Mouse (Mus musculus) heart, postnatal 0 days (tissue): ENCODE data around the gene Ccnb1. TPM values are rescaled to one million over a fixed set of nuclear protein-coding genes. Genes with fewer than 3 reads are reported as not detected.

ENCODE experiments used
- ATAC-seq: fragments of 200-750 bp; cut with Nextera tagmentation; 2 replicates; pipeline ENCODE4 v1.8.0; 2017; ENCODE audit warnings: low read depth, moderate number of reproducible peaks, moderate library complexity; ENCODE audit not compliant: insufficient read depth
- DNase-seq: peaks from one replicate; pipeline ENCODE4 v3.0.0-alpha.2; 2016; ENCODE audit warnings: low spot score
- H3K27ac ChIP-seq: fragments of 300-500 bp; sonication (generic); 2 replicates; pipeline ENCODE4 v1.5.1; 2014; ENCODE audit warnings: low read depth, mild to moderate bottlenecking
- H3K27me3 ChIP-seq: fragments of 300-500 bp; sonication (generic); 2 replicates; pipeline ENCODE4 v1.6.1; 2014; ENCODE audit warnings: low read length, mixed read lengths; ENCODE audit not compliant: control insufficient read depth, insufficient read depth
- H3K36me3 ChIP-seq: fragments of 300-500 bp; sonication (generic); replicated peaks from 2 replicates; pipeline ENCODE4 v1.6.1; 2014; ENCODE audit warnings: low read length, mixed read lengths; ENCODE audit not compliant: control insufficient read depth, insufficient read depth
- H3K4me1 ChIP-seq: fragments of 300-500 bp; sonication (generic); 2 replicates; pipeline ENCODE4 v1.6.1; 2014; ENCODE audit warnings: antibody characterized with exemption; ENCODE audit not compliant: control insufficient read depth, insufficient read depth
- H3K4me2 ChIP-seq: fragments of 300-500 bp; sonication (generic); 2 replicates; pipeline ENCODE4 v1.6.1; 2014; ENCODE audit warnings: low read depth, mild to moderate bottlenecking, low read length, moderate library complexity
- H3K4me3 ChIP-seq: fragments of 300-500 bp; sonication (generic); 2 replicates; pipeline ENCODE4 v1.5.1; 2014; ENCODE audit warnings: low read depth, low read length
- H3K9ac ChIP-seq: fragments of 300-500 bp; sonication (generic); replicated peaks from 2 replicates; pipeline ENCODE4 v1.6.1; 2014; ENCODE audit warnings: low read depth, low read length, mixed read lengths
- H3K9me3 ChIP-seq: fragments of 300-500 bp; sonication (generic); replicated peaks from 2 replicates; pipeline ENCODE4 v1.6.1; 2016; ENCODE audit warnings: low read length; ENCODE audit not compliant: control insufficient read depth
- CTCF ChIP-seq: IDR thresholded peaks from 2 replicates; pipeline ENCODE4 v1.5.1; 2016; ENCODE audit warnings: antibody characterized with exemption, control low read depth, low read depth
- EP300 ChIP-seq: IDR thresholded peaks from 2 replicates; pipeline ENCODE4 v1.6.1; 2016; ENCODE audit warnings: antibody characterized with exemption, low read depth
- WGBS: fragments of 180-500 bp; shearing (Covaris S2); extraction: QIAGEN DNeasy Blood & Tissue Kit; methylation state at CpG from one replicate; pipeline ENCODE4 v1.1.7; 2014; 5-methylcytosine and 5-hydroxymethylcytosine counted together
- polyA plus RNA-seq: library from polyadenylated mRNA; unstranded; fragments of >200 nt; fragmentation: Nextera tagmentation; extraction: Ambion mirVana; gene quantifications from 2 replicates; pipeline ENCODE4 v1.2.1, GENCODE M21; 2015
- total RNA-seq: library from RNA; depleted of rRNA; stranded (reverse); fragments of >200 nt; gene quantifications from 2 replicates; pipeline ENCODE4 v1.2.3, GENCODE M21; 2014; ENCODE audit warnings: low replicate concordance; rRNA removed

Gene Ccnb1
- 88.5 and 95.0 TPM in 2 replicates for total RNA-seq
- 48.9 and 56.9 TPM in 2 replicates for polyA plus RNA-seq

DNA sequence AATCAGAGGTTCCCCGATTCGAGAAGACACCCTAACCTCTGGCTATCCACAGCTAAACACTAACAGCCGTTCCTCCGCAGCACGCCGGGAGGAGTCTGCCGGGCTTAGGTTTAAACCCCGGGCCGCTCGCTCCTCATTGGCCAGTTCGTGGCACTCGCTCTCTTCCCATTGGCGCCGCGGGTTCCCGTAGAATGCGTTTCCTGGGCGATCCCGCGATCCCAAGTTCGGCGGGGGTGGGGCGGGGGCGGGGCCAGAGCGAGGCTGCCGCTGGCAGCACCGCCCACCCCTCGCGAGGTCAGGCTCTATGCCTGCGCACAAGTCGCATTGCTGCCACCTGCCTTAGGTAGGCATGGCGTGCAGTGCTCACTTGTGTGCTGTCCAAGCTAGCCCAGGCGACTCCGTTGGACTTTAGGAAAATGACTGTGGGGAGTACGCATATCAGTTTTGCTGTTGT is at the start of gene Ccnb1:
Ccnb1 (minus strand) TSS at position 157 of the 454 bp plus-strand sequence.
- Histone ChIP-seq H3K9me3 (no peaks in the 10 kb centered on the region), H3K4me2 (peak within 1 kb of the TSS; percentile 89), H3K9ac (peak within 1 kb of the TSS; percentile 68), H3K27me3 (no peaks in the 10 kb centered on the region), H3K36me3 (peaks cover 12% of the 10 kb centered on the region), H3K4me1 (peaks cover 14% of the 10 kb centered on the region; the same call in 1 of the 2 replicates), H3K27ac (peak within 1 kb of the TSS; percentile 32; the same call in 1 of the 2 replicates), H3K4me3 (peak within 1 kb of the TSS; percentile 74)
- under 1% methylated on average over 35 of the region's 35 CpGs for WGBS
- ATAC-seq (peak; percentile 98), DNase-seq (peak; percentile 96)
- TF ChIP-seq CTCF, result peak; percentile 37
- no peak for TF ChIP-seq EP300

DNA sequence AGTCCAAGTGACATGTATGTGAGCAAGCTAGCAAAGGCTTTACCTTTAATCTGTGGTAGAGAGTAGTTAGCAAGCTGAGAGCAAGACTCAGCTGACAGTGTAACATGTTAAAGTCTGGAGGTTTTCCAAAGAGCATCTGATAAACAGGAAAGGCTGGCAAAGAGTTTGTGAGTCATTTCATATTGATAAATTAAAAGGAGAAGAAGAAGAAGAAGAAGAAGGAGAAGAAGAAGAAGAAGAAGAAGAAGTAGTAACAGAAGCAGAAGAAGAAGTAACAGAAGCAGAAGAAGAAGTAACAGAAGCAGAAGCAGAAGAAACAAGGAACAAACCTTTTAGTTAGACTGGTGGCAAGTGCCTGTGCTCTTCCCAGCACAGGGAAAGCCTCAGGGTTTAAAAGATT is 48.4 kb upstream of the Ccnb1 start:
- ATAC-seq, result no peak

DNA sequence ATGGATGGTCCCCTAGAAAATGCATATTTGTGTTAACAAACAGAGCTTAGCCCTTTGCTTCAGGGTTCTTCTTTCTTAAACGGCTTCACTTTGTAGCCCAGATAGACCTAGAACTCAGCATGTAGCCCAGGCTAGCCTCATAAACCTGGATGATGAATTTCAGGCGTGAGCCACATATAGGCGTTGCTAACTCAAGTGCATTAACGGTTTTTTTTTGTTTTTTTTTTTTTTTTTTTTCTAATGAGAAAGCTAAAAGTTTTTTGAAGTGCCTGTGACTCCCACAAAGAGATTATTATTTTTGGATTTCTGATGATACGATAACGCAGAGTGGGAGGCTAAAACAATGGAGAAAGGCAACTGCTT is 47.3 kb upstream of the Ccnb1 start:
- no peak for DNase-seq
- no peak overlapping the region for H3K9ac ChIP-seq
- WGBS, result 46% methylated on average over 6 of the region's 6 CpGs
- no peaks in the 10 kb centered on the region for H3K9me3 ChIP-seq
- H3K36me3 ChIP-seq, result no peaks in the 10 kb centered on the region
- H3K4me2 ChIP-seq, result 0 out of 2 replicates have a peak overlapping the region, but pooled peaks have one; percentile 40
- peaks cover 19% of the 10 kb centered on the region; the same call in 1 of the 2 replicates for H3K4me1 ChIP-seq
- H3K4me3 ChIP-seq, result peak overlapping the region; percentile 100
- TF ChIP-seq EP300 (no peak), CTCF (no peak)
- ATAC-seq, result no peak
- H3K27me3 ChIP-seq, result no peaks in the 10 kb centered on the region
- no peak overlapping the region for H3K27ac ChIP-seq

More for the DNA sequence above, 48.4 kb upstream of the Ccnb1 start:
- Histone ChIP-seq H3K4me2 (no peak overlapping the region), H3K9me3 (no peaks in the 10 kb centered on the region), H3K4me3 (no peak overlapping the region), H3K27me3 (no peaks in the 10 kb centered on the region), H3K4me1 (peaks cover 19% of the 10 kb centered on the region; the same call in 1 of the 2 replicates), H3K9ac (no peak overlapping the region), H3K27ac (no peak overlapping the region), H3K36me3 (no peaks in the 10 kb centered on the region)
- no peak for TF ChIP-seq EP300
- DNase-seq, result no peak

DNA sequence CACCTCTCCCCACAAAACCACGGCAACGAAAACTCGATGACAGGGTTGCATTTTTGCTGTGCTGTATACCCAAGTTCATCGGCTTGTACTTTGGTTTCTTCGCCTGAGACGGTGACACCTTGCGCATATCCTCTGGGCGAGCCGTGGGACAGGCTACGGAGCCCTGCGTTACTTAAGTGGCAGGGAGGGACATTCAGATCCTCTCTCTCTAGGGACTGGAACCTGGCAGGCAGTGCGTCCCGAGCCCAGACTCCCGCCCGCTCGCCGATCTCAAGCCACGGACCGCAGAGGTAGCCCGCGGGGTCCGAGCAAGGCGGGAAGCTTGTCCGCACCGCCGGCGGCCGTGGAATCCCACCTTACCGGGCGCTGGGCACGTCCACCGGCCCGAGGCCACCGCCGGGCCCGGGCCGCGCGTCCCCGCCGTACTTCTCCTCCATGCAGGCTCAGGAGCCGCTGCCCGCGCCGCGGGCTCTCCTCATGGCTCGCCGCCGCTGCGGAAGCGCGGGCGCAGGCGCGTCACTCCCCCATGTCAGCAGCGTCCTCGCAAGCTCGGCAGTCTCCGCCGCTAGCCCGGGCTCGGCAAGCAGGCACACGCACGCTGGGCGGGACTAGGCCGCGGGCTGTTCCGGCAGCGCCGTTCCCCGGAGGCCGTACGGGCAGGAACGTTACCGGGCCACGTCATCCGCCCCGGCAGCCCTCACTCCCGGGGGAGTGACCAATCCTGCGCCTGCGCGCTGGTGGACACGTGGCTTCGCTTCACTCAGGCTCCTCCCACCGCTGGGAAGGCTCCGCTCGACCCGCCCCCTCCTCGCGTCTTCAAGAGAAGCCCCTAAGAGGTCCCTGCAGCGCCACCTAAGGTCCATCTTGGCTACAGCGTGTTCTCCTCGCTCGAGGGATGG is 46.6 kb upstream of the Ccnb1 start, which contains the start of gene Slc30a5:
Slc30a5 (minus strand) TSS at position 687 of the 899 bp plus-strand sequence.
- WGBS, result under 1% methylated on average over 87 of the region's 94 CpGs
- H3K27me3 ChIP-seq, result no peaks in the 10 kb centered on the region
- TF ChIP-seq EP300 (no peak), CTCF (peak; percentile 90)
- ATAC-seq (peak; percentile 98), DNase-seq (peak; percentile 99)
- H3K9ac ChIP-seq, result peak within 1 kb of the TSS; percentile 98
- H3K9me3 ChIP-seq, result no peaks in the 10 kb centered on the region
- H3K27ac ChIP-seq, result peak within 1 kb of the TSS; percentile 97
- H3K4me2 ChIP-seq, result peak within 1 kb of the TSS; percentile 91
- H3K4me3 ChIP-seq, result peak within 1 kb of the TSS; percentile 100
- peaks cover 4% of the 10 kb centered on the region for H3K36me3 ChIP-seq
- H3K4me1 ChIP-seq, result peaks cover 19% of the 10 kb centered on the region; the same call in 1 of the 2 replicates

DNA sequence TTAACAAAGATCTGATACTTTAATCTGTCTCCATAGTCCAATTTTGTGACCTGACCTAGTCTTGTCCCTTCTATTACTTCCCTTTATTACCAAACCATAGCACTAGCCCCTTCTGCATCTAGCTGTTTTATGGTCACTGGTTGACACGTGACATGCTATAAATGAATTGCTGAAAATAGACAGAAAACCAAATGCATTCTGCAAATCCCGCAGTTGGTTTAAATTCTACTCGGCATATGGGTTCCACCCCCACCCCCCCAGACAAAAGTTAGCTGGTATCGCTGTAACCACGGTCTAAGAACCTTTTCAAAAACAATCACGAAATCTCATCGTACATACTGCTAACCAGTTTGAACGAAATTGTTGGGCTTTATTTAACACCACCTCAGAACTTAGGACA is 45.8 kb upstream of the Ccnb1 start:
- Histone ChIP-seq H3K9me3 (no peaks in the 10 kb centered on the region), H3K9ac (peak overlapping the region; percentile 98), H3K4me2 (peak overlapping the region; percentile 91), H3K36me3 (peaks cover 11% of the 10 kb centered on the region), H3K27me3 (no peaks in the 10 kb centered on the region), H3K4me3 (peak overlapping the region; percentile 100), H3K27ac (peak overlapping the region; percentile 97), H3K4me1 (peaks cover 19% of the 10 kb centered on the region; the same call in 1 of the 2 replicates)
- ATAC-seq (no peak), DNase-seq (peak; percentile 12)
- WGBS, result 1% methylated on average over 8 of the region's 8 CpGs
- TF ChIP-seq CTCF, result no peak
- TF ChIP-seq EP300, result no peak
